22 mouse cellular contexts compared by ENCODE assay signal in genomic region chr8:11867832-11868231, GRCm38 (mm10). TPM values are rescaled to one million over a fixed set of nuclear protein-coding genes. Genes with fewer than 3 reads are reported as not detected.
DNase-seq lines count a peak whose midpoint lies in the region; ATAC-seq and TF ChIP-seq lines count a peak whose summit lies in the region.
"Had no signal": no experiment of that assay in that cellular context is flagged by ENCODE, and none has a peak within 500 bp of the region (broad histone marks: within the 10 kb centered on the region; RNA-seq: fewer than 3 reads in every experiment).

No protein-coding gene starts in this region.

- peak; percentile 53 for TF ChIP-seq CTCF in intestine, postnatal 0 days (IDR thresholded peaks at IDR 0.05; ENCODE audit: low read depth)
- 0 out of 2 replicates have a peak, but pooled peaks have one; percentile 11 for TF ChIP-seq CTCF in lung, adult 2 months (IDR thresholded peaks at IDR 0.05; ENCODE audit: insufficient read depth, low read length)
- TF ChIP-seq CTCF in G1E (IDR thresholded peaks at IDR 0.05; ENCODE audit: low read depth, low read length) = 0 out of 2 replicates have a peak, but pooled peaks have one; percentile 18
- TF ChIP-seq CTCF in embryonic fibroblast, embryonic 13.5 days (IDR thresholded peaks at IDR 0.05; ENCODE audit: borderline replicate concordance, insufficient read depth, low read length) = peak; percentile 7; the same call in 1 of the 2 replicates

- ATAC-seq in intestine, postnatal 0 days = no peak
- no peak for ATAC-seq in intestine, embryonic 15.5 days
- ATAC-seq in G1E (ENCODE audit: extremely low read depth, insufficient number of reproducible peaks, low FRiP score, poor library complexity, severe bottlenecking) = no peak
- no peak for ATAC-seq in erythroid progenitor cell, adult 5-6 weeks (replicated peaks; ENCODE audit: low FRiP score, poor library complexity, severe bottlenecking)
- ATAC-seq: midbrain, embryonic 15.5 days had no signal

- H3K9me3 ChIP-seq in intestine, postnatal 0 days (ENCODE audit: control insufficient read depth) = peaks cover 3% of the 10 kb centered on the region; the same call in 1 of the 2 replicates
- H3K9me3 ChIP-seq in intestine, embryonic 15.5 days = no peaks in the 10 kb centered on the region
- H3K9me3 ChIP-seq in G1E (replicated peaks) = peaks cover 2% of the 10 kb centered on the region; the same call in 1 of the 2 replicates
- H3K9me3 ChIP-seq: liver, embryonic 15.5 days; midbrain, embryonic 15.5 days had no signal

- H3K9ac ChIP-seq in intestine, postnatal 0 days (ENCODE audit: low read depth, low read length) = no peak overlapping the region
- no peak overlapping the region for H3K9ac ChIP-seq in intestine, embryonic 15.5 days
- H3K9ac ChIP-seq: hindbrain, embryonic 14.5 days; liver, embryonic 15.5 days; midbrain, embryonic 15.5 days had no signal

- no peaks in the 10 kb centered on the region for H3K27me3 ChIP-seq in intestine, postnatal 0 days (replicated peaks; ENCODE audit: control insufficient read depth, insufficient read depth, low read length)
- H3K27me3 ChIP-seq in intestine, embryonic 15.5 days (replicated peaks) = no peaks in the 10 kb centered on the region
- no peaks in the 10 kb centered on the region for H3K27me3 ChIP-seq in G1E (ENCODE audit: insufficient read depth, low read length)
- H3K27me3 ChIP-seq: liver, embryonic 15.5 days; midbrain, embryonic 15.5 days had no signal

- no peak overlapping the region for H3K4me2 ChIP-seq in intestine, postnatal 0 days (replicated peaks; ENCODE audit: low read depth)
- H3K4me2 ChIP-seq in intestine, embryonic 15.5 days (replicated peaks) = no peak overlapping the region
- H3K4me2 ChIP-seq: hindbrain, embryonic 14.5 days; liver, embryonic 15.5 days; midbrain, embryonic 15.5 days had no signal

- TF ChIP-seq POLR2A in lung, adult 2 months (IDR thresholded peaks at IDR 0.05; ENCODE audit: borderline replicate concordance, extremely low read depth, low read depth, low read length) = no peak
- TF ChIP-seq POLR2A in embryonic fibroblast, embryonic 13.5 days (IDR thresholded peaks at IDR 0.05; ENCODE audit: low read depth, low read length) = no peak

- no peaks in the 10 kb centered on the region for H3K4me1 ChIP-seq in intestine, postnatal 0 days (replicated peaks; ENCODE audit: control insufficient read depth, insufficient read depth, low read length)
- no peaks in the 10 kb centered on the region for H3K4me1 ChIP-seq in intestine, embryonic 15.5 days (replicated peaks)
- no peaks in the 10 kb centered on the region for H3K4me1 ChIP-seq in lung, adult 2 months (ENCODE audit: control insufficient read depth, insufficient read depth, low read length)
- H3K4me1 ChIP-seq in G1E (ENCODE audit: insufficient read depth, low read depth, low read length) = no peaks in the 10 kb centered on the region
- H3K4me1 ChIP-seq in embryonic fibroblast, embryonic 13.5 days (ENCODE audit: control insufficient read depth, insufficient read depth, low read length) = no peaks in the 10 kb centered on the region
- H3K4me1 ChIP-seq: embryonic facial prominence, embryonic 10.5 days; heart, embryonic 10.5 days; liver, embryonic 15.5 days; midbrain, embryonic 15.5 days had no signal

- no peak overlapping the region for H3K27ac ChIP-seq in intestine, postnatal 0 days (ENCODE audit: low read depth, low read length)
- H3K27ac ChIP-seq in intestine, embryonic 15.5 days = no peak overlapping the region
- no peak overlapping the region for H3K27ac ChIP-seq in embryonic fibroblast, embryonic 13.5 days (ENCODE audit: insufficient read depth, low read length)
- H3K27ac ChIP-seq: embryonic facial prominence, embryonic 10.5 days; heart, embryonic 10.5 days; hindbrain, embryonic 14.5 days; liver, embryonic 15.5 days; midbrain, embryonic 15.5 days had no signal

- no peak overlapping the region for H3K4me3 ChIP-seq in intestine, postnatal 0 days (ENCODE audit: low read depth, low read length)
- H3K4me3 ChIP-seq in intestine, embryonic 15.5 days (replicated peaks) = no peak overlapping the region
- no peak overlapping the region for H3K4me3 ChIP-seq in lung, adult 2 months (replicated peaks; ENCODE audit: extremely low read depth, low read depth, low read length)
- H3K4me3 ChIP-seq in G1E (ENCODE audit: low read depth, low read length) = no peak overlapping the region
- H3K4me3 ChIP-seq in embryonic fibroblast, embryonic 13.5 days (ENCODE audit: insufficient read depth, low read length) = no peak overlapping the region
- H3K4me3 ChIP-seq: embryonic facial prominence, embryonic 10.5 days; heart, embryonic 10.5 days; liver, embryonic 15.5 days; midbrain, embryonic 15.5 days had no signal

- no peaks in the 10 kb centered on the region for H3K36me3 ChIP-seq in intestine, postnatal 0 days (ENCODE audit: control insufficient read depth, insufficient read depth)
- no peaks in the 10 kb centered on the region for H3K36me3 ChIP-seq in intestine, embryonic 15.5 days
- H3K36me3 ChIP-seq in G1E (replicated peaks) = no peaks in the 10 kb centered on the region
- H3K36me3 ChIP-seq: embryonic facial prominence, embryonic 10.5 days; heart, embryonic 10.5 days; liver, embryonic 15.5 days; midbrain, embryonic 15.5 days had no signal

- no peak for DNase-seq in lung, adult 2 months
- DNase-seq in lung, postnatal 36 days = no peak
- DNase-seq in G1E (ENCODE audit: low spot score) = no peak
- DNase-seq in adrenal gland, postnatal 14 days = no peak
- DNase-seq: adrenal gland, adult 8-10 months; cerebellum, adult 18-20 months; gastrocnemius, postnatal 10 days; heart, postnatal 14 days; kidney, adult 8-10 months; layer of hippocampus, postnatal 36 days; left cerebral cortex, postnatal 4 days had no signal

RNA-seq across cellular contexts. Expression of gene Tex29, which starts 27.6 kb away (rescaled TPM):
- 0.27 and 0.38 TPM in 2 replicates for polyA plus RNA-seq in intestine, postnatal 0 days (2015; fragmentation: Nextera tagmentation; extraction: Ambion mirVana)
- not detected in 2 replicates for polyA plus RNA-seq in intestine, embryonic 15.5 days (2015; fragmentation: Nextera tagmentation; extraction: Ambion mirVana)
- not detected in 2 replicates for polyA plus RNA-seq in lung, adult 2 months (2012; rRNA removed)
- total RNA-seq in G1E (2014; fragmentation: Nextera tagmentation) = not detected in 2 replicates
- total RNA-seq in G1E (2017) = not detected in 2 replicates
- polyA plus RNA-seq in G1E (2012) = 0.13 TPM in 1 of 2 replicates, not detected in the other
- not detected in 2 replicates for polyA plus RNA-seq in embryonic fibroblast, embryonic 13.5 days (2011; ENCODE audit: insufficient read length, low read depth, missing spikeins)
- total RNA-seq in erythroid progenitor cell, adult 5-6 weeks (2015; ENCODE audit: low replicate concordance) = not detected in 2 replicates
- total RNA-seq in erythroid progenitor cell, adult 5-6 weeks (2017; ENCODE audit: low replicate concordance) = not detected in 2 replicates
- total RNA-seq in adrenal gland, postnatal 14 days (2021) = not detected in 2 replicates
- total RNA-seq: gastrocnemius, postnatal 10 days; heart, postnatal 14 days; left cerebral cortex, postnatal 4 days had no signal
- polyA plus RNA-seq: C2C12; embryonic facial prominence, embryonic 10.5 days; heart, embryonic 10.5 days; large intestine, adult 2 months; liver, embryonic 15.5 days had no signal
